Mouse (Mus musculus) heart, embryonic 15.5 days (tissue): ENCODE measurements around the gene Imp4. TPM values are rescaled to one million over a fixed set of nuclear protein-coding genes. Genes with fewer than 3 reads are reported as not detected.
"Not testable (repeated sequence)": the region's sequence is repeated elsewhere in the genome, so short reads cannot be mapped to it uniquely, and the experiment has no call there.

Experiments
- ATAC-seq: fragments of 200-750 bp; cut with Nextera tagmentation; replicated peaks from 2 replicates; pipeline ENCODE4 v1.8.0; 2017; ENCODE audit warnings: low read depth, moderate TSS enrichment; ENCODE audit not compliant: insufficient number of reproducible peaks, insufficient read depth, low FRiP score
- H3K27ac ChIP-seq: fragments of 300-500 bp; sonication (generic); 2 replicates; pipeline ENCODE4 v1.5.1; 2015; ENCODE audit warnings: mild to moderate bottlenecking, inconsistent platforms
- H3K27me3 ChIP-seq: fragments of 300-500 bp; sonication (generic); 2 replicates; pipeline ENCODE4 v1.6.1; 2015; ENCODE audit warnings: inconsistent platforms
- H3K36me3 ChIP-seq: fragments of 300-500 bp; sonication (generic); 2 replicates; pipeline ENCODE4 v1.6.1; 2015; ENCODE audit warnings: mild to moderate bottlenecking, inconsistent platforms
- H3K4me1 ChIP-seq: fragments of 300-500 bp; sonication (generic); replicated peaks from 2 replicates; pipeline ENCODE4 v1.6.1; 2015; ENCODE audit warnings: inconsistent platforms
- H3K4me2 ChIP-seq: fragments of 300-500 bp; sonication (generic); 2 replicates; pipeline ENCODE4 v1.6.1; 2015; ENCODE audit warnings: inconsistent platforms, mild to moderate bottlenecking, moderate library complexity
- H3K4me3 ChIP-seq: fragments of 300-500 bp; sonication (generic); 2 replicates; pipeline ENCODE4 v1.5.1; 2015; ENCODE audit warnings: mild to moderate bottlenecking, inconsistent platforms
- H3K9ac ChIP-seq: fragments of 300-500 bp; sonication (generic); 2 replicates; pipeline ENCODE4 v1.6.1; 2015; ENCODE audit warnings: mild to moderate bottlenecking, inconsistent platforms
- H3K9me3 ChIP-seq: fragments of 300-500 bp; sonication (generic); replicated peaks from 2 replicates; pipeline ENCODE4 v1.6.1; 2016; ENCODE audit warnings: inconsistent platforms
- WGBS: fragments of 180-500 bp; shearing (Covaris S2); methylation state at CpG from one replicate; pipeline ENCODE4 v1.1.7; 2015; ENCODE audit warnings: mixed read lengths; 5-methylcytosine and 5-hydroxymethylcytosine counted together
- polyA plus RNA-seq: library from polyadenylated mRNA; unstranded; fragments of >200 nt; fragmentation: Nextera tagmentation; extraction: Ambion mirVana; gene quantifications from 2 replicates; pipeline ENCODE4 v1.2.1, GENCODE M21; 2015

Gene Imp4
- polyA plus RNA-seq, 1 experiment from 2014 or later: 50.2 TPM

DNA sequence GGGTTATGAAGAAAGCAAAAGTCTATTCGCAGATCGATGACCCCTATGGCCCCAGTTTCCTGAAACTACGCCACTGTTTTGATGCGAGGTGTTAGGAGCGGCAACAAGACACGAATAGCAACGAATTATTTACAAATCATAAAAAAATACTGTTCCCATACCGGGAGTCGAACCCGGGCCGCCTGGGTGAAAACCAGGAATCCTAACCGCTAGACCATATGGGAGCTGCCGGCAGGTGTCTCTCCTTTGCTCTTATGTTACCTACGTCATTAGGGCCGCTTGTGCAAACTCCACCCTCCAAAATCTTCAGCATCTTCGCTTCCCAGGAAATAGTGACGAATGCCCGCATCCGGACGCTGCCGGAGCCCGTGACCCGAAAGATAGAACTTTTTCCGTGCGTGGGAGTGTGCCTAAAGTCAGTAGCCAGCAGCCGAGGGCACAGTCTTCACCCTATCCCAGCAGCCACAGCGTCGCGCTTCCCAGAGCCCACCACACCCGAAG is 4.9 kb upstream of the Imp4 start:
- H3K4me3 ChIP-seq: peak overlapping the region; percentile 81
- no peaks in the 10 kb centered on the region for H3K27me3 ChIP-seq
- peaks cover 25% of the 10 kb centered on the region for H3K4me1 ChIP-seq
- peak overlapping the region; percentile 84 for H3K27ac ChIP-seq
- peaks cover 21% of the 10 kb centered on the region for H3K36me3 ChIP-seq
- ATAC-seq: no peak
- H3K9me3 ChIP-seq: peaks cover 15% of the 10 kb centered on the region
- peak overlapping the region; percentile 82 for H3K4me2 ChIP-seq
- H3K9ac ChIP-seq: peak overlapping the region; percentile 63
- WGBS: under 1% methylated on average over 30 of the region's 30 CpGs

DNA sequence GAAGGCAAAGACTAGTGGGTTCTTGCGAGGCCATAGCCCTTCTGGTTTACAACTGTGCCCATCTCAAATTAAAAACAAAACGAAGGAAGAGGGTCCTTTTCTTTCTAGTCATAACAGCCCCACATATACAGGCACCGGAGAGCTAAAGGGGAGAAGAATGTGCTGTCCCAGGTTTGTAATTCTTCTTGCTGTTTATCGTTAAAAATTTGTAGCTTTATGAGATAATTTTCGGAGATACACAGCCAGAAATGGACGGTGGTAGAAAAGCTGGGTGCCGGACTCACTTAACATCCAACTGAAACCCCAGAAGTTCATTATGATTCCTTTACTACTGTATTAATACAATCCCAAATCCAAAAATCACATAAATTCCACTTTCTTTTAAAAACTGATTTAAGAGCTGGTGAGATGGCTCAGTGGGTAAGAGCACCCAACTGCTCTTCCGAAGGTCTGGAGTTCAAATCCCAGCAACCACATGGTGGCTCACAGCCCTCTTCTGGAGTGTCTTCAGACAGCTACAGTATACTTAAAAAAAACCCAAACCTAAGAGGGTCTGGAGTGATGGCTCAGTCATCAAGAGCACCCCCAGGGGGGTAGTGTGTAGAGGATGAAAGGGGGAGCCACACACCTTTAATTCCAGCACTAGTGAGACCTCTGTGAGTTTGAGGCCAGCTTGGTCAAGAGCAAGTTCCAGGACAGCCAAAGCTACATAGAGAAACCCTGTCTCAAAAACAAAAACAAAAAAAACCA is 4.1 kb upstream of the Imp4 start:
- no peak for ATAC-seq
- 31% methylated on average over 8 of the region's 8 CpGs for WGBS
- H3K9me3 ChIP-seq: peaks cover 15% of the 10 kb centered on the region
- H3K4me3 ChIP-seq: peak overlapping the region; percentile 81
- H3K27ac ChIP-seq: peak overlapping the region; percentile 84
- no peaks in the 10 kb centered on the region for H3K27me3 ChIP-seq
- H3K9ac ChIP-seq: peak overlapping the region; percentile 63; the same call in 1 of the 2 replicates
- peak overlapping the region; percentile 82 for H3K4me2 ChIP-seq
- H3K4me1 ChIP-seq: peaks cover 29% of the 10 kb centered on the region
- H3K36me3 ChIP-seq: peaks cover 15% of the 10 kb centered on the region

DNA sequence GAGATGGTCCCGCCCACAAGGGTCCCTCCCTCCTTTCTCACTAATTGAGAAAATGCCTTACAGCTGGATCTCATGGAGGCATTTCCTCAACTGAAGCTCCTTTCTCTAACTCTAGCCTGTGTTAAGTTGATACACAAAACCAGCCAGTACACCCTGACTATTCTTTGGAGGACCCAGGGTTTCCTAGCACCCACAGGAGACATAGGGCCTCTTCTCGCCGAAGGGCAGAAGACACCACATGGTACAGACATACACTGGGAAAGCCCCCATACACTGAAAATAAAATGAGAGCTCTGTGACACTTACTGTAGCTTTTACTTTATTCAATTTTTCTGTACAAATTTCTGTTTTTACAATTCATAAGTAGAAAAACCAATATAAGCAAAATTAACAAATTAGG is 3.3 kb upstream of the Imp4 start:
- H3K4me1 ChIP-seq: peaks cover 32% of the 10 kb centered on the region
- no peak overlapping the region for H3K27ac ChIP-seq
- ATAC-seq: no peak
- 80% methylated on average over 3 of the region's 3 CpGs for WGBS
- no peak overlapping the region for H3K4me3 ChIP-seq
- H3K36me3 ChIP-seq: peaks cover 8% of the 10 kb centered on the region
- peaks cover 8% of the 10 kb centered on the region for H3K9me3 ChIP-seq
- H3K9ac ChIP-seq: no peak overlapping the region
- no peak overlapping the region for H3K4me2 ChIP-seq
- H3K27me3 ChIP-seq: no peaks in the 10 kb centered on the region

DNA sequence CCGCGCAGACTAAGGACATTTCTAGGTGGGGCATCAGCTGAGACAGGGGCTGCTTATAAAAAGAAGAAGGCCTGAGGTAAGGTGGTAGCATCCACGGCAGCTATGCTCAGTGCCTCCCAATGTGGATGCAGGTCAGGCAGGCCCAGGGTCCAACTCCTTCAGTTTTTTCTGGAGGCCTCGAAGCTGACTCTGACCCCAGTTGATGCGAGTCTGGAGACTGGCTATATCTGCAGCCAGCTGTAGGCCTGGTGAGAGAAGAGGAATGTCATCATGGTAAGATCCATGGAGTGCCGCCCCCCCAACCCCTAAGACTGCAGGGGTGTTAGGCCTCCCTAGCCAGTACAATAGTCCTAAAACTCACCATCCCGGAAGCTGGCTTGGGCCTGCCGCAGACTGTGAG is 2.3 kb upstream of the Imp4 start:
- H3K4me3 ChIP-seq, H3K36me3 ChIP-seq, H3K27ac ChIP-seq, H3K9ac ChIP-seq, ATAC-seq, H3K27me3 ChIP-seq, H3K4me2 ChIP-seq, H3K9me3 ChIP-seq: not testable (repeated sequence)
- peaks cover 32% of the 10 kb centered on the region for H3K4me1 ChIP-seq
- 93% methylated on average over 8 of the region's 8 CpGs for WGBS

DNA sequence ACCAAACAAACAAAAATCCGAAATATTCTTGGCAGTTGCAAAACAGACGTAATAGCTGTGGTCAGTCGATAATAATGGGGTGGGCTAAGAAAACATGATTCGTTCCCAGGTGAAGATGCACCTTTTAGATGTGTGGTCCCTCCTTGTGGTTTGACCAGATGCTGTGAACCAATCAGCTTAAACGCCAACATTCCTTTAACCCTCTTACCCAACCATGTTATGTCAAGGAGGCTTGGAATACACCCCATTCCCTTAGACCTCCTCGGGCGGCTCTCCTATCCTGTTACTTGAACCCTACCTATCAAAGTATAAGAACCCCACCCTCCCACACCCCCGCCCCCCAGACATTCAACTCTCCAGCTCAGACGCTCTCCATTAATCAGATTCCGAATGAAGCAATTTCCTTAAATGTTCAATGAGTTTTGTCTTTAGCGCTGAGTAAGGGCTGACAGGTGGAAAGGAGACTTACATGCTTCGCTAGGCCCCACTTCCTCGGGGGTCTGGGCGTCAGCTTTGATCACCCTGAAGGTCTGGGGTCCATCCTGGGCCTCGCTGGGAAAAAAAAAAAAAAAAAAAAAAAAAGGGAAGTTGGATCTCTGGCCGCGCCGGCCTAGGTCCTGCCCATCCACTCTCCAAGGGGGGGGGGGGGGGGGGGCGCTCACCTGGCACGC is 1.1 kb upstream of the Imp4 start:
- Histone ChIP-seq H3K9ac (peak overlapping the region; percentile 61), H3K4me3 (peak overlapping the region; percentile 72), H3K36me3 (peaks cover 17% of the 10 kb centered on the region), H3K4me1 (peaks cover 27% of the 10 kb centered on the region), H3K4me2 (peak overlapping the region; percentile 82), H3K27ac (no peak overlapping the region), H3K9me3 (no peaks in the 10 kb centered on the region), H3K27me3 (no peaks in the 10 kb centered on the region)
- no peak for ATAC-seq
- WGBS: 31% methylated on average over 17 of the region's 20 CpGs

DNA sequence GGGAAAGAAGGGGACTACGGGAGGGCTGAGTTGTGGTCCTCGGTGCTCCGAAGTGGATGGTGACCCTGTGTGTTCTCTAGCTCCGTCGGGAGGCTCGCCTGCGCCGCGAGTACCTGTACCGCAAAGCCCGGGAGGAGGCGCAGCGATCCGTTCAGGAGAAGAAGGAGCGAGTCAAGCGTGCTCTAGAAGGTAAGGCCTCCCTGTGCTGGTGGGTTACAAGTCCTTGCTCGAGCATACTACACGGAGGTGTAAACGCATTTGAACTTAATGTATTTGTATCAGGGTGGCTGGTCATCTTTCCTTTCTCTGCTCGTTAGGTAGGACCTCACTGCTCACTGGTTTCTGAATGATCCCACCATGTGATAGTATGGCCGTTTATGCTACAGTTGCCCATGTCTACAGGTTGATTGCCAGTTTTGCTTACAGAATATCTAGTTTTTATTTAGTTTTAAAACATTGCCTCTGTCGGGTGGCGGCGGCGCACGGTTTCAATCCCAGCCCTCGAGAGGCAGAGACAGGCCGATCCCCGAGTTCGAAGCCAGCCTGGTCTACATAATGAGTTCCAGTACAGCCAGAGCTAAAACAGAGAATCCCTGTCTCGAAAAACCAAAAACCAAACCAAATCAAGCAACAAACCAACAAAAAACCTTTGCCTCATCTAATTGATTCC is 445 bp downstream of the Imp4 start:
- Histone ChIP-seq H3K4me1 (peaks cover 18% of the 10 kb centered on the region), H3K9ac (peak overlapping the region; percentile 70), H3K4me2 (peak overlapping the region; percentile 75), H3K4me3 (peak overlapping the region; percentile 72), H3K9me3 (no peaks in the 10 kb centered on the region), H3K36me3 (peaks cover 33% of the 10 kb centered on the region), H3K27ac (peak overlapping the region; percentile 79), H3K27me3 (no peaks in the 10 kb centered on the region)
- 7% methylated on average over 31 of the region's 31 CpGs for WGBS
- ATAC-seq: peak; percentile 18

DNA sequence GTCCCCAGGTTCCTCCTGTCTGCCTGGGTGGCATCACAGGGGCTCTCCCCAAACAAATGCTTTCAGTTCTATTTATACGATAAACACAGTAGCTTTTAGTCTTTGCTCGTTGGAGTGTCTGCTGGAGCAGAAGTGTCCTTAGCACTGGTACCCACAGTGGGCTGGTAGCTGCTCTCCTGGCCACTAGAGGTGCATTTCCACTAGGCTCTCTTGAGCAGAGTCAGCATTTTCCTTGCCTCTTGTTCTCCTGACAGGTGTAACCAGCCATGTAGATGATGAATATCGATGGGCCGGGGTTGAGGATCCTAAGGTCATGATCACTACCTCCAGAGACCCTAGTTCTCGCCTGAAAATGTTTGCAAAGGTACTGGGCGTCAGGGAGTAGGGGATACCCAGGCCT is 3.5 kb downstream of the Imp4 start:
- Histone ChIP-seq H3K4me2 (no peak overlapping the region), H3K27me3 (no peaks in the 10 kb centered on the region), H3K9me3 (no peaks in the 10 kb centered on the region), H3K27ac (no peak overlapping the region), H3K4me1 (peaks cover 13% of the 10 kb centered on the region), H3K36me3 (peaks cover 44% of the 10 kb centered on the region), H3K9ac (no peak overlapping the region), H3K4me3 (no peak overlapping the region)
- no peak for ATAC-seq
- WGBS: 91% methylated on average over 6 of the region's 6 CpGs

DNA sequence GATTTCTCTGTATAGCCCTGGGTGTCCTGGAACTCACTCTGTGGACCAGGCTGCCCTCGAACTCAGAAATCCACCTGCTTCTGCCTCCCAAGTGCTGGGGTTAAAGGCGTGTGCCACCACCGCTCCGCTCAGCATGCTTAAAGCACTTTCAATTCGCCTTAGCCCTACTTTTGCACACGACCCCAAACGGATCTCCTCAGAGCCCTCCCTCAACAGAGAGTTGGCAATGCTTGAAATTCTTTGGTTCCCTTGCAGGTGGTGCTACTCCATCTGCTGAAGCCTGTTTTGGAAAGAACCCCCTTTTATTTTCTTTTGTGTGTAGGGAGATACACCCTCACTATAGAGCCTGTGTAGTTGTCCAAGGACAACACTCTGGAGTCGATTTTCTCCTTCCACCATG is 18.8 kb downstream of the Imp4 start:
- Histone ChIP-seq H3K4me1 (peaks cover 8% of the 10 kb centered on the region), H3K9ac (no peak overlapping the region), H3K27me3 (peaks cover 19% of the 10 kb centered on the region), H3K4me2 (peak overlapping the region; percentile 93), H3K9me3 (no peaks in the 10 kb centered on the region), H3K4me3 (peak overlapping the region; percentile 68; the same call in 1 of the 2 replicates), H3K27ac (no peak overlapping the region), H3K36me3 (no peaks in the 10 kb centered on the region)
- 36% methylated on average over 8 of the region's 8 CpGs for WGBS
- no peak for ATAC-seq

DNA sequence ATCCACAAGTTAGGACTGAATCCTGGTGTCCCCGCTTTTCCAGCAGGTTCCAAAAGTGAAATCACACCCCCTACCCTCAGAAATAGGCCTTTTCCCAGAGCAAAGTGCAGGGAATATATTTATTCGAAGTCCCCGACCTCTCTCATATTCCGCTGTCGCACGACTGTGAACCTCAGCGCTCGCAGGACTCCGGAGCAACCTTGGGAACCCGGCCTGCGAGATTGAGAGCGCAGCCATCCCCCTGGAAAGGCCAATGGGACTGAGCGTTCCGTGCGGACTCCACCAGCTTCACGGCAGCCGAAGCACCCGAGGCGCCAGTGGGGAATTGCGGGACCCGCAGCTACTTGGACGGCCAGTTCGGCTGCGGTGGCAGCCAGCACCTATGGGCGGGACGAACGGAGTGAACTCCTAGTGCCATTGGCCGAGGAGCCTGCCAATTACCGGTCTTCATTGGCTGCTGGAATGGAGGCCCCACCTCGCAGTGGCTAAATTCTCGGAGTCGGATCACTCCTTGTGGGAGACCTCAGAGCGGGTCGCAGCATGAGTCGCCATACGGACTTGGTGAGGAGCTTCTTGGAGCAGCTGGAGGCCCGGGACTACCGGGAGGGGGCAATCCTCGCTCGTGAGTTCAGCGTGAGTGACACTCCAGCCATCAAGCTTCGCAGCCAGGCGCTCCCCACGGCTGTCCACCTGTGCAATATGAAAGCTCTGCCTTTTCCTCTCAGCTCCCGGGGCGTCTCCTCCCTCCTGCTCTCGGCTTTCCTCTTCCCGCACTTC is 19.8 kb downstream of the Imp4 start, which contains the start of gene Ptpn18:
Ptpn18 (plus strand) TSS at position 479 of the 777 bp plus-strand sequence.
- Histone ChIP-seq H3K27ac (peak within 1 kb of the TSS; percentile 50), H3K9me3 (no peaks in the 10 kb centered on the region), H3K4me2 (peak within 1 kb of the TSS; percentile 93), H3K9ac (peak within 1 kb of the TSS; percentile 66), H3K27me3 (peaks cover 19% of the 10 kb centered on the region), H3K36me3 (no peaks in the 10 kb centered on the region), H3K4me1 (peaks cover 8% of the 10 kb centered on the region), H3K4me3 (peak within 1 kb of the TSS; percentile 68)
- under 1% methylated on average over 48 of the region's 48 CpGs for WGBS
- peak; percentile 89 for ATAC-seq

DNA sequence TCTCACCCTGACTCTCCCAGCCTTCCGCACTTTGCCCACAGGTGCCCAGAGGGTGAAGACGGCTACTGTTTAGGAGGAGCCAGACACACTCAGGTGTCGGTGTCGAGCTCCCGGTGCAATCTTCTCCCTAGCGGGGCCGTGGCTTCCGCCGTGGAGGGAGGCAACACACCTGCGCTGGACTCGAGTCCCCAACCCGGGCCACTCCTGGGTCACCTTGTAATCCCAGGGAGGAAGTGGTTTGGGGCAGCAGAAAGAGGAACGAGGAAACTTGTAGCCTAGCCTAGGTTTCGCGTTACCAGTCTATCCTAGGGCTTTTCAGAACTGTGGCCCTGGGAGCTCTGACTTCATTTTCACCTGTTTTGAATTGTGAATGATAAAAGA is 20.4 kb downstream of the Imp4 start:
- WGBS: 3% methylated on average over 15 of the region's 15 CpGs
- Histone ChIP-seq H3K9ac (peak overlapping the region; percentile 66), H3K27ac (peak overlapping the region; percentile 50; the same call in 1 of the 2 replicates), H3K9me3 (no peaks in the 10 kb centered on the region), H3K27me3 (peaks cover 19% of the 10 kb centered on the region), H3K4me1 (peaks cover 8% of the 10 kb centered on the region), H3K4me3 (peak overlapping the region; percentile 68), H3K36me3 (no peaks in the 10 kb centered on the region), H3K4me2 (peak overlapping the region; percentile 93)
- ATAC-seq: peak; percentile 14
